Mouse (Mus musculus) thymus, adult 2 months (tissue): Measurements from ENCODE around the gene Prrt3.

Experiments used
- CTCF ChIP-seq: fragments of 200-500 bp; IDR thresholded peaks from 2 replicates; pipeline ENCODE4 v1.5.1; 2012; ENCODE audit warnings: mild to moderate bottlenecking, control low read depth, low read length, moderate library complexity, borderline replicate concordance; ENCODE audit not compliant: control insufficient read depth, poor library complexity, insufficient read depth; ENCODE audit errors: extremely low read depth
- POLR2A ChIP-seq: fragments of 200-500 bp; IDR thresholded peaks from 2 replicates; pipeline ENCODE4 v1.6.1; 2012; ENCODE audit warnings: mild to moderate bottlenecking, low read length, control low read depth, moderate library complexity; ENCODE audit not compliant: control insufficient read depth, poor library complexity, insufficient read depth; ENCODE audit errors: extremely low read depth

GRCm38 (mm10) chr6:113492101-113492864 is 9.4 kb downstream of the Prrt3 start:
- no peak for TF ChIP-seq CTCF
- TF ChIP-seq POLR2A, result no peak
